Mouse (Mus musculus) embryonic facial prominence, embryonic 11.5 days (tissue): ENCODE measurements at regions not wholly inside any gene's neighbourhood (a gene's known extent, or its start where the extent isn't known, plus 50 kb on each side); places are given as distances from the start of the nearest gene placed in this dataset.

Experiments used
- ATAC-seq: fragments of 200-750 bp; cut with Nextera tagmentation; replicated peaks from 2 replicates; pipeline ENCODE4 v1.8.0; 2017; ENCODE audit warnings: low read depth; ENCODE audit not compliant: insufficient number of reproducible peaks, low FRiP score, low TSS enrichment
- DNase-seq: peaks from one replicate; pipeline ENCODE4 v3.0.0-alpha.2; 2015; ENCODE audit warnings: low spot score
- H3K27ac ChIP-seq: fragments of 300-500 bp; sonication (generic); replicated peaks from 2 replicates; pipeline ENCODE4 v1.5.1; 2014; ENCODE audit warnings: mild to moderate bottlenecking, low read depth, low read length, control low read depth
- H3K27me3 ChIP-seq: fragments of 300-500 bp; sonication (generic); 2 replicates; pipeline ENCODE4 v1.6.1; 2014; ENCODE audit warnings: mild to moderate bottlenecking, low read length, moderate library complexity, mixed read lengths; ENCODE audit not compliant: control insufficient read depth, insufficient read depth
- H3K36me3 ChIP-seq: fragments of 300-500 bp; sonication (generic); replicated peaks from 2 replicates; pipeline ENCODE4 v1.6.1; 2014; ENCODE audit warnings: low read depth, mild to moderate bottlenecking, low read length, moderate library complexity, mixed read lengths; ENCODE audit not compliant: control insufficient read depth, insufficient read depth
- H3K4me1 ChIP-seq: fragments of 300-500 bp; sonication (generic); 2 replicates; pipeline ENCODE4 v1.6.1; 2014; ENCODE audit warnings: low read length, mixed read lengths; ENCODE audit not compliant: control insufficient read depth, insufficient read depth
- H3K4me2 ChIP-seq: fragments of 300-500 bp; sonication (generic); 2 replicates; pipeline ENCODE4 v1.6.1; 2014; ENCODE audit warnings: low read depth, mild to moderate bottlenecking, control low read depth, low read length, moderate library complexity
- H3K4me3 ChIP-seq: fragments of 300-500 bp; sonication (generic); 2 replicates; pipeline ENCODE4 v1.5.1; 2014; ENCODE audit warnings: low read depth, low read length, control low read depth
- H3K9ac ChIP-seq: fragments of 300-500 bp; sonication (generic); replicated peaks from 2 replicates; pipeline ENCODE4 v1.6.1; 2014; ENCODE audit warnings: mild to moderate bottlenecking, control low read depth, low read length
- H3K9me3 ChIP-seq: fragments of 300-500 bp; sonication (generic); replicated peaks from 2 replicates; pipeline ENCODE4 v1.6.1; 2016; ENCODE audit warnings: mild to moderate bottlenecking, low read length, inconsistent platforms, mixed read lengths; ENCODE audit not compliant: control insufficient read depth
- WGBS: fragments of 180-500 bp; shearing (Covaris S2); extraction: QIAGEN DNeasy Blood & Tissue Kit; methylation state at CpG from one replicate; pipeline ENCODE4 v1.1.7; 2014; 5-methylcytosine and 5-hydroxymethylcytosine counted together

DNA sequence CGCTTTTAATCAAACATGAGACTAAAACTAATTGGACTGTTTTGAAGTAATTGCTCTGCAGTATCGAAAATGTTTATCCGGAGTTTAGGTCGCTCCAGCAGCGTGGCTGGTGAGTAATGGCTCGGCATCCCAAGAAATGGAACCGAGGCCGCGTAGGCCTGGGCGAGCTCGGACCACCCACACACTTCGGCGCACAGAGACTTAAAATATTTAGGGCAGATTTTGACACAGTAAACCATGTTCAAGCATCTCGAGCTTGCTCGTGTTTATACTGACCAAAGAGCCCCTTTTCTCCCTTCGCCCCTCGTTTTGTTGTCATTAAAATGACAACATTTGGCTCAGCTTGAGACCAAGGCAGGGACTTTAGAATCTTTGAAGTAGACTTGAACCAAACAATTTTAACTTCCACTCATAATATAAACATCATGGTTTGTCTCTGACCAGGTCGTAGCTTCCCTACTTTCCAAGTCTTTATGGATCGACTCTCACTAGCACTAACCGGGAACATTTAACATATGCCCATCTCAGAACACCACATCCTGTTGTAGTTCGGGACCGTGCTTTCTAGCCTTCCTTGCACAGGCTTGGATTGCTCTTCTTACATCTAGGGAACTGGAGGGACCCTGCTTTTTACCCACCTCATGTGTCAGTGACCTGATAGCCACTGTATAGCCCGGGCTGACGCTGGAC is 223.0 kb upstream of the Map3k1 start:
- WGBS = 85% methylated on average over 24 of the region's 24 CpGs
- ATAC-seq = no peak
- H3K36me3 ChIP-seq = no peaks in the 10 kb centered on the region
- H3K9me3 ChIP-seq = no peaks in the 10 kb centered on the region
- H3K4me1 ChIP-seq = no peaks in the 10 kb centered on the region
- no peaks in the 10 kb centered on the region for H3K27me3 ChIP-seq
- no peak overlapping the region for H3K4me3 ChIP-seq
- no peak for DNase-seq
- no peak overlapping the region for H3K9ac ChIP-seq
- H3K4me2 ChIP-seq = no peak overlapping the region
- no peak overlapping the region for H3K27ac ChIP-seq

DNA sequence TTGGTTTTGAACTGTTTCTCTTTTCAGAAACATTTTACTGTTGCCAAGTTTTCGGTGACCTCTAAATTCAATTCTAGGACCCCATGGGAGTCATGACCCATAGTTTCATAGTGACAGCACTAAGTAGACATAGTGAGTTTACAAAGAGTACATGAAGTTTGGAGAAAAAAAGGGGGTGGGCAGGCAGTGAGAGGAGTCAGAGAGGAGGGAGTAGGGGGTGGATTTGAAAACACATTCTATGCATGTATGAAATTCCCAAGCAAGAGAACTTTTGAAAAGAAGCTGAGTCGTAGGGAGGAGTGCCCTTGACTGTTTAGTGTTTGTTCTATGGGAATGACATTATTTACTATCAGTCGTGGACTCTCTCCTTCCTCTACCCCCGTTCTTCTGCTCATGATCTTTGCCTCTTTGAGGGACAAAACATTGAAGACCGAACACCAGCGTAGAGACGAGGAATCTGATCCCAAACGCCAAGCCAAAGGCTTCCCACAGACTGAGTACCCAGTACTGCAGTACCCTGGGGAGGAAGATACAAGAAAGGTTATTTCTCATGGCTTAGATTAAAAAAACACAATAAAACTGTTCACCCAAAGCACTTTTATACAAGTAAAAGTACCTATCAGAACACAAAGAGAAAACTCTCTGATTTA is 229.1 kb upstream of the Map3k1 start:
- H3K4me1 ChIP-seq = no peaks in the 10 kb centered on the region
- no peaks in the 10 kb centered on the region for H3K36me3 ChIP-seq
- H3K9ac ChIP-seq = no peak overlapping the region
- no peak overlapping the region for H3K4me2 ChIP-seq
- H3K9me3 ChIP-seq = no peaks in the 10 kb centered on the region
- no peak overlapping the region for H3K27ac ChIP-seq
- ATAC-seq (no peak), DNase-seq (no peak)
- H3K27me3 ChIP-seq = no peaks in the 10 kb centered on the region
- WGBS = 83% methylated on average over 8 of the region's 8 CpGs
- no peak overlapping the region for H3K4me3 ChIP-seq

DNA sequence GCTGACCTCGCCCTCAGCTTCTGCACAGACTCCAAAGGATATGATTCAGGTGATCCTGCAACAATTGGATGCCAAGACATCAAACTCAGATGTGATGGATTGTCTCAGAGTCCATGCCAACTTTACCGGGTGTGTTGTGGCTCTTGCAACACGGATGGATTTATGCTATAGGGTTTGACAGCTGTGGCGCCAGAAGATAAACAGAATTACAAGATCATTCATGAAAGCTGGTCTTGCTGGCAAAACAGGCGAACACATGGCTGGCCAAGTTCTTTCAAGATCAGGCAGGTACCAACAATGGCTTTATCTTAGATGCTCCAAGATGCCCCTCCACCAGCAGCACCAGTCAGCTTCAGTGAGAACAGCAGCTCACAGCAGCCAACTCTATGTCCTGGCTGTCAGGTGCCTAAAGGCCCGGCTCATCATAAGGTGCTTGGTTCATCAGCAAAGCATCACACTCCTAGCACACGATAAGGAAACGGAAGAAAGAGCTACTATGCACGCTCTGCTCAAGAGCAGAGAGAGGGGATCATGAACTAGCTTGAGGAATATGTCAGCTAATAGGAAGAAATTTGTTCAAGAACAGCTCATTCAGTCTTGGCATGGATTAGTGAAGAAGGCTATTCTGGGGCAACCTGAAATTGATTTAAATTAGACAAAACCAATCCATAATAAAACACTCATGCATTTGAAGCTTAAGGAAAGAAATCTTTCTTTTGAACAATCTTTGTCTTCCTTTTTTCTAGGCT is 229.9 kb upstream of the Map3k1 start:
- no peak overlapping the region for H3K27ac ChIP-seq
- no peaks in the 10 kb centered on the region for H3K27me3 ChIP-seq

DNA sequence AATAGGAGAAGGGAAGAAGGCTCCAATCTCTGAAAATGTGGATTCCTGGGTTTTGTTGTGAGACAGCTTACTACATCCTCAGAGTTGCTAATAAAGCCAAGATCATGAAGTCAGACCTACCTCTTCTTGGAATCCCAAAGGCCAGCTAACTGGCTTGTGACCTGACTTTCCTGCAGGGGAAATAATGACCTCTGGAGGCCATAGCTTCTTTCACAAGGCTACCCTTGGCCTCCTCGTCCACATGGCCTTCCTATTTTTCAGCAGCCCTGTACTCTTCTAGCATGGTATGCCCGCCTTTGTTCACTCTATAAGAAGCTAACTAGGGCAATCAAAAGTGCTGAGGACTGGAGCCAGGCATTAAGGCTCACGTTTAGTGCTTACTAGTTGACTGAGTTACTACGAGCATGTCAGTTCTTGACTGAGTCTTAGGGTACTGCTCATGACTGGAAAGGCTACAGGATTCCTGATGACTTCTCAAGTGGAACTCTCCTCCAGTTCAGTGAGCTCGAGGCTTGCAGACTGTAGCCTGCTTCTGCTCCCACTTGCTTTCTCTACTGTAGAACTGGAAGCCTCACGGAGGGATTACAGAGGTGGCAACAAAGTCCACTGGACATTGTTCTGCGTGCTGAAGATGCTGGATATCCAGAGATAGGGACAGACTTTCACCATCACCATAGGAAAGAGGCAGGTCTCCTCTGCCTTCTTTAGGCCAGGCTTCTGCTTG is 230.8 kb upstream of the Map3k1 start:
- Histone ChIP-seq H3K4me2 (no peak overlapping the region), H3K4me3 (no peak overlapping the region), H3K36me3 (no peaks in the 10 kb centered on the region), H3K9me3 (no peaks in the 10 kb centered on the region), H3K4me1 (no peaks in the 10 kb centered on the region), H3K27me3 (no peaks in the 10 kb centered on the region), H3K27ac (no peak overlapping the region), H3K9ac (no peak overlapping the region)
- ATAC-seq = no peak
- WGBS = 83% methylated on average over 7 of the region's 7 CpGs
- DNase-seq = no peak

More for the DNA sequence above, 229.9 kb upstream of the Map3k1 start:
- H3K4me1 ChIP-seq = no peaks in the 10 kb centered on the region
- no peak for DNase-seq
- no peak overlapping the region for H3K9ac ChIP-seq
- no peaks in the 10 kb centered on the region for H3K36me3 ChIP-seq
- no peak for ATAC-seq
- H3K9me3 ChIP-seq = no peaks in the 10 kb centered on the region
- WGBS = 92% methylated on average over 9 of the region's 9 CpGs
- H3K4me2 ChIP-seq = no peak overlapping the region
- H3K4me3 ChIP-seq = no peak overlapping the region

DNA sequence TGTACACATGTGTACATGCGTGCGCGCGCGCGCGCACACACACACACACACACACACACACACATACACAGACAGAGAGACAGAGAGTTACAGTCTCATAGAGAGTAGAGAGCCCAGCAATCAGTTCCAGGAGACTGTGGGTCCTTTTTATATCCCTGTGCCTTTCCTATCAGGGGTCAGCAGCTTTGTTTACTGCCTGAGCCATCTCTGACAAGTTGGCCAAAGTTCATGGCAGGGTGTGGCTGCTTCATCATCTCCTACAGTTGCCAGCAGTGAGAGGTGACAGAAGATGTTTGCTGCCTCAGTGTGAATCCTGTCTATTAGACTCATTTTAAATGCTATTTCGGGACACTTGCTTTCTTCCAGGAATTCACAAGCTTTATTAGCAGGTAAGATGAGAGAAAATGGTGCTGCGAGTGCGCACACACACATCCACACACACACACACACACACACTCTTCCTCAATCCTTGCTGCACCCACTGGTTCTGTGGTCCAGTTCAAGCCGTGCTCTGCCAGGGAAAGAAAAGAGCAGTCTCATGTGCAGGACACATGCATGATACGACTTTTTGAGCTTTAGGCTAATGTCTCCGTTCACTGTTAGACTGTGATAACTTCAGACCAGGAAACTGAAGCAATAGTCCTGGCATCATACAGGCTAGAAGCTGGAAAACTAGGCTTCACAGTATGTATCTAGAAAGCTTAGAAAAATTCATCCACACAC is 234.9 kb upstream of the Map3k1 start:
- DNase-seq = no peak
- Histone ChIP-seq H3K36me3 (no peaks in the 10 kb centered on the region), H3K27me3 (no peaks in the 10 kb centered on the region), H3K27ac (no peak overlapping the region), H3K9ac (no peak overlapping the region), H3K4me3 (no peak overlapping the region), H3K4me1 (no peaks in the 10 kb centered on the region), H3K4me2 (no peak overlapping the region), H3K9me3 (no peaks in the 10 kb centered on the region)
- ATAC-seq = no peak
- 95% methylated on average over 13 of the region's 13 CpGs for whole genome bisulfite sequencing

DNA sequence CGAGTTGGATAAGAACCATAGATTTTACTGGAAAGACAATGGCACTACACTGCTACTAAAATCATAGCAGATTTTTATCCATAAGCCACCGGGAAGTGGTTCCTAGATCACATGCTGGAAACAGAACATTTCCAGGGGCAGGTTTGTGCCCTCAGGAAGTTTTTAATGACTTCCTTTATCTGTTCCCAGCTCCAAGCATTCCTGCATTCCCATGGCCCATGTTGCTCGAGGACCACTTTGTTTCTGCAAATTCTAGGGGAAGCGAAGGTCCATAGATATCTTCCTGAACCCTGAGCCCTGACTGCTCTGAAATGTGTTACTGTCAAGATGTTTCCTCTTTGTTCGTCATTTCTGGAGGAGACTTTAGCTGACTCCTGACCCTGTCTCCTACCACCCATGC is 235.6 kb upstream of the Map3k1 start:
- no peak for DNase-seq

DNA sequence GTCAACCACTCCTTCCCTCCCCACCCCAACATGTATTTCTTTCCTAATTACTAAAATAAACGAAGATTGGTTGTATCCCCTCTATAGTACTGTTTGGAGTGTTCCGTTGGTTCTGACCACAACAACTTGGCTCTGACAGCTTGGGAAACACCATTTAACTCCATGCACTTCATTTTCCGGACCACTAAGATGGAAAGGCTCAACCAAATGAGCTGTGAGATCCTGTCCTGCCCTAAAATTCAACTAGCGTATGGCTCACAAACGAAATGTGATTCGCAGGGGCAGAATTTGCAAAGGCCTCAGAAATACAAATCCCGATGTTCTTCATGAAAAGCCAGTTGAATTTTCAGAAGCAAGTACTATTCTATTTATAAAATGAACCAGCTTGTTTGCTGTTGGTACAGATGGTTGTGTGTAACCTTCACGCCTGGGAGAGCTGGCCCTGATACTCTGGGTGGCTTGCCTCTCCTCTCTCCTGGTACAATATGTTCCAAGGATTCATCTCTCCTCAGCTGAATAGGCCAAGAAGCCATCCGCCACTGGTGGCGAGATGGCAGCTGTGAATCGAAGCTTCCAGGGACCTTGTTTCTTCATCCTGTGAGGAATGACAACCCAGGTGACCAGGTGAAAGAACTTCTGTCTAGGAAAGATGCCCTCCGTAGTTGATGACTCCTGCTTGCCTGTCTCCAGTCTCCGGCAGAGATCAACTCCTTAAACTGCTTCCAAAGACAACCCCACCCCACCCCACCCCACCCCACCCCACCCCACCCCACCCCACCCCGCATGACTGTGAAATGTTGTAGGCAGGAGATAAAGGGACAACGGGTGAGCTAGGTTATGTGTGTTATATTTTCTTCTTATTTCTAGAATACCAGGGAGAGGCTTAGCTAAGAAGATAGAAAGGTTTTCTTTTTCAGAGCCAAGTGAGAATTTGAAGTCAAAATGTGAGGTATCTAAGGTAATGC is 237.7 kb upstream of the Map3k1 start:
- H3K27me3 ChIP-seq = no peaks in the 10 kb centered on the region
- no peak overlapping the region for H3K4me2 ChIP-seq
- no peak overlapping the region for H3K27ac ChIP-seq
- H3K36me3 ChIP-seq = no peaks in the 10 kb centered on the region
- H3K9me3 ChIP-seq = no peaks in the 10 kb centered on the region
- ATAC-seq = no peak
- no peaks in the 10 kb centered on the region for H3K4me1 ChIP-seq
- WGBS = 85% methylated on average over 15 of the region's 15 CpGs
- H3K9ac ChIP-seq = no peak overlapping the region
- H3K4me3 ChIP-seq = no peak overlapping the region
- no peak for DNase-seq

More for the DNA sequence above, 235.6 kb upstream of the Map3k1 start:
- 66% methylated on average over 5 of the region's 5 CpGs for WGBS
- Histone ChIP-seq H3K4me1 (no peaks in the 10 kb centered on the region), H3K4me2 (no peak overlapping the region), H3K9ac (no peak overlapping the region), H3K4me3 (no peak overlapping the region), H3K9me3 (no peaks in the 10 kb centered on the region), H3K36me3 (no peaks in the 10 kb centered on the region), H3K27me3 (no peaks in the 10 kb centered on the region), H3K27ac (no peak overlapping the region)
- ATAC-seq = no peak
